Mouse (Mus musculus) liver, embryonic 14.5 days (tissue): Measurements from ENCODE around the gene Gm813.

Experiments
- CTCF ChIP-seq: IDR thresholded peaks from 2 replicates; pipeline ENCODE4 v1.5.1; 2016; ENCODE audit warnings: antibody characterized with exemption, low read depth, control low read depth
- EP300 ChIP-seq: IDR thresholded peaks from 2 replicates; pipeline ENCODE4 v1.6.1; 2016; ENCODE audit warnings: antibody characterized with exemption, low read depth

GRCm38 (mm10) chr16:58661826-58662225 lies 45.0 kb upstream of the Gm813 start:
- TF ChIP-seq CTCF (no peak), EP300 (peak; percentile 98)
